Comparison of ENCODE assay signal across 9 mouse cellular contexts in genomic region chr10:81568381-81569191, GRCm38 (mm10). TPM values are rescaled to one million over a fixed set of nuclear protein-coding genes. Genes with fewer than 3 reads are reported as not detected.
DNase-seq lines count a peak whose midpoint lies in the region; ATAC-seq and TF ChIP-seq lines count a peak whose summit lies in the region.
"Had no signal": no experiment of that assay in that cellular context is flagged by ENCODE, and none has a peak within 500 bp of the region (broad histone marks: within the 10 kb centered on the region; RNA-seq: fewer than 3 reads in every experiment).

No protein-coding gene starts in this region.

- TF ChIP-seq CTCF in midbrain, postnatal 0 days (IDR thresholded peaks at IDR 0.05) = no peak
- no peak for TF ChIP-seq CTCF in layer of hippocampus, adult 2 months (conservative IDR thresholded peaks at IDR 0.05)

- H3K4me1 ChIP-seq in heart, embryonic 16.5 days (ENCODE audit: control insufficient read depth, insufficient read depth, low read length) = peaks cover 45% of the 10 kb centered on the region
- H3K4me1 ChIP-seq in midbrain, postnatal 0 days (ENCODE audit: insufficient read depth, low read length) = peaks cover 5% of the 10 kb centered on the region

- peak; percentile 15 for ATAC-seq in heart, embryonic 16.5 days (replicated peaks; ENCODE audit: extremely low read depth, insufficient read depth, low FRiP score)
- no peak for ATAC-seq in midbrain, postnatal 0 days (ENCODE audit: low FRiP score)
- ATAC-seq in granulocyte monocyte progenitor cell, adult 5-6 weeks (replicated peaks; ENCODE audit: poor library complexity, severe bottlenecking) = no peak

- no peak overlapping the region for H3K4me3 ChIP-seq in heart, embryonic 16.5 days (ENCODE audit: low read length)
- H3K4me3 ChIP-seq in midbrain, postnatal 0 days (ENCODE audit: low read depth, low read length) = no peak overlapping the region
- H3K4me3 ChIP-seq in layer of hippocampus, adult 2 months = no peak overlapping the region

- WGBS in heart, embryonic 16.5 days = 11% methylated on average over 16 of the region's 16 CpGs
- WGBS in midbrain, postnatal 0 days = 14% methylated on average over 15 of the region's 16 CpGs

- DNase-seq in ovary, adult 18-20 months (ENCODE audit: low spot score) = peak; percentile 89
- DNase-seq in ovary, postnatal 14 days (ENCODE audit: low spot score) = no peak
- DNase-seq in kidney, postnatal 36 days = peak; percentile 78 to 79
- peak; percentile 73 for DNase-seq in midbrain, postnatal 0 days (ENCODE audit: low spot score)
- DNase-seq in layer of hippocampus, adult 2 months (ENCODE audit: low spot score in 2 of 2) = no peak
- DNase-seq in right cerebral cortex, postnatal 10 days (ENCODE audit: low spot score in 2 of 2) = no peak

- peak overlapping the region; percentile 37 for H3K9ac ChIP-seq in heart, embryonic 16.5 days (ENCODE audit: low read length)
- H3K9ac ChIP-seq in midbrain, postnatal 0 days (replicated peaks; ENCODE audit: low read length, poor library complexity, severe bottlenecking) = peak overlapping the region; percentile 19; the same call in 1 of the 2 replicates
- H3K9ac ChIP-seq: liver, embryonic 14.5 days had no signal

- peak overlapping the region; percentile 96 for H3K27ac ChIP-seq in heart, embryonic 16.5 days (ENCODE audit: low read length)
- peak overlapping the region; percentile 18; the same call in 1 of the 2 replicates for H3K27ac ChIP-seq in midbrain, postnatal 0 days (ENCODE audit: low read depth, low read length)
- no peak overlapping the region for H3K27ac ChIP-seq in layer of hippocampus, adult 2 months
- H3K27ac ChIP-seq: liver, embryonic 14.5 days had no signal

- H3K36me3 ChIP-seq in heart, embryonic 16.5 days (ENCODE audit: control insufficient read depth, insufficient read depth) = peaks cover 21% of the 10 kb centered on the region
- peaks cover 27% of the 10 kb centered on the region for H3K36me3 ChIP-seq in midbrain, postnatal 0 days (ENCODE audit: insufficient read depth, low read length)

- H3K4me2 ChIP-seq in heart, embryonic 16.5 days (ENCODE audit: low read depth, low read length) = peak overlapping the region; percentile 45
- H3K4me2 ChIP-seq in midbrain, postnatal 0 days (ENCODE audit: low read depth, low read length, poor library complexity, severe bottlenecking) = no peak overlapping the region

- no peaks in the 10 kb centered on the region for H3K27me3 ChIP-seq in heart, embryonic 16.5 days (ENCODE audit: control insufficient read depth, insufficient read depth, low read length)
- peaks cover 14% of the 10 kb centered on the region for H3K27me3 ChIP-seq in midbrain, postnatal 0 days (ENCODE audit: insufficient read depth, low read length)

- no peaks in the 10 kb centered on the region for H3K9me3 ChIP-seq in heart, embryonic 16.5 days (replicated peaks; ENCODE audit: control insufficient read depth, low read length)
- H3K9me3 ChIP-seq in midbrain, postnatal 0 days (ENCODE audit: low read length) = no peaks in the 10 kb centered on the region

RNA-seq across cellular contexts. Expression of gene Tle2, which starts 5.8 kb away (rescaled TPM):
- polyA plus RNA-seq in heart, embryonic 16.5 days (2015; fragmentation: Nextera tagmentation; extraction: Ambion mirVana) = 19.5 and 24.5 TPM in 2 replicates
- total RNA-seq in midbrain, postnatal 0 days (2014; rRNA removed) = 31.2 and 35.6 TPM in 2 replicates
- 56.8 and 57.3 TPM in 2 replicates for polyA plus RNA-seq in midbrain, postnatal 0 days (2015; fragmentation: Nextera tagmentation; extraction: Ambion mirVana)
- total RNA-seq in granulocyte monocyte progenitor cell, adult 5-6 weeks (2014; fragmentation: Nextera tagmentation) = 4.4 and 5.0 TPM in 2 replicates
- total RNA-seq in granulocyte monocyte progenitor cell, adult 5-6 weeks (2017) = 0.17 and 2.4 TPM in 2 replicates
- total RNA-seq in layer of hippocampus, adult 2 months (2021) = 10 to 100 TPM; 34.0 to 46.8 TPM

RNA-seq across cellular contexts. Expression of gene Aes, which starts 9.3 kb away (rescaled TPM):
- polyA plus RNA-seq in heart, embryonic 16.5 days (2015; fragmentation: Nextera tagmentation; extraction: Ambion mirVana) = 529 and 769 TPM in 2 replicates
- 539 and 662 TPM in 2 replicates for total RNA-seq in midbrain, postnatal 0 days (2014; rRNA removed)
- polyA plus RNA-seq in midbrain, postnatal 0 days (2015; fragmentation: Nextera tagmentation; extraction: Ambion mirVana) = 805 and 854 TPM in 2 replicates
- 216 and 220 TPM in 2 replicates for total RNA-seq in granulocyte monocyte progenitor cell, adult 5-6 weeks (2014; fragmentation: Nextera tagmentation)
- total RNA-seq in granulocyte monocyte progenitor cell, adult 5-6 weeks (2017) = 151 and 250 TPM in 2 replicates
- total RNA-seq in layer of hippocampus, adult 2 months (2021) = 100 to 1,000 TPM; 702 to 736 TPM

RNA-seq across cellular contexts. Expression of gene Gna11, which starts 23.6 kb away (rescaled TPM):
- polyA plus RNA-seq in heart, embryonic 16.5 days (2015; fragmentation: Nextera tagmentation; extraction: Ambion mirVana) = 57.4 and 59.7 TPM in 2 replicates
- total RNA-seq in midbrain, postnatal 0 days (2014; rRNA removed) = 108 and 130 TPM in 2 replicates
- polyA plus RNA-seq in midbrain, postnatal 0 days (2015; fragmentation: Nextera tagmentation; extraction: Ambion mirVana) = 107 and 108 TPM in 2 replicates
- 17.0 and 25.7 TPM in 2 replicates for total RNA-seq in granulocyte monocyte progenitor cell, adult 5-6 weeks (2014; fragmentation: Nextera tagmentation)
- total RNA-seq in granulocyte monocyte progenitor cell, adult 5-6 weeks (2017) = 4.9 and 6.4 TPM in 2 replicates
- total RNA-seq in layer of hippocampus, adult 2 months (2021) = 100 to 1,000 TPM; 118 to 123 TPM

RNA-seq across cellular contexts. Expression of gene Tle6, which starts 32.3 kb away (rescaled TPM):
- 29.6 and 31.0 TPM in 2 replicates for polyA plus RNA-seq in heart, embryonic 16.5 days (2015; fragmentation: Nextera tagmentation; extraction: Ambion mirVana)
- total RNA-seq in midbrain, postnatal 0 days (2014; rRNA removed) = 8.4 and 13.3 TPM in 2 replicates
- polyA plus RNA-seq in midbrain, postnatal 0 days (2015; fragmentation: Nextera tagmentation; extraction: Ambion mirVana) = 4.7 and 7.5 TPM in 2 replicates
- 22.2 and 26.0 TPM in 2 replicates for total RNA-seq in granulocyte monocyte progenitor cell, adult 5-6 weeks (2014; fragmentation: Nextera tagmentation)
- total RNA-seq in granulocyte monocyte progenitor cell, adult 5-6 weeks (2017) = 4.9 and 7.9 TPM in 2 replicates
- 1 to 10 TPM; 4.1 to 5.0 TPM for total RNA-seq in layer of hippocampus, adult 2 months (2021)

RNA-seq across cellular contexts. Expression of gene BC025920, which starts 37.5 kb away (rescaled TPM):
- polyA plus RNA-seq in heart, embryonic 16.5 days (2015; fragmentation: Nextera tagmentation; extraction: Ambion mirVana) = 1.2 TPM in 2 replicates
- 1.2 and 2.6 TPM in 2 replicates for total RNA-seq in midbrain, postnatal 0 days (2014; rRNA removed)
- polyA plus RNA-seq in midbrain, postnatal 0 days (2015; fragmentation: Nextera tagmentation; extraction: Ambion mirVana) = 0.80 and 1.6 TPM in 2 replicates
- 3.7 and 4.4 TPM in 2 replicates for total RNA-seq in granulocyte monocyte progenitor cell, adult 5-6 weeks (2014; fragmentation: Nextera tagmentation)
- 0.26 and 1.4 TPM in 2 replicates for total RNA-seq in granulocyte monocyte progenitor cell, adult 5-6 weeks (2017)
- 1 to 10 TPM; 4.2 to 5.0 TPM for total RNA-seq in layer of hippocampus, adult 2 months (2021)

Comparison
In these comparisons a context has a peak if more than half of its experiments do, and no peak if none do; other contexts are left out.
1. DNase-seq: peak in ovary, adult 18-20 months (single experiment), kidney, postnatal 36 days (2 of 2) and midbrain, postnatal 0 days (single experiment); none in ovary, postnatal 14 days (single experiment), layer of hippocampus, adult 2 months (0 of 2) and right cerebral cortex, postnatal 10 days (0 of 2).